Mouse (Mus musculus): ENCODE data around the gene Rock2.

GRCm38 (mm10) chr12:17001211-17001610, 106.5 kb downstream of the Rock2 start:
- TF ChIP-seq POLR2A (IDR thresholded peaks at IDR 0.05; ENCODE audit: borderline replicate concordance, control insufficient read depth, low read depth, low read length) (no peak), CTCF (IDR thresholded peaks at IDR 0.05; ENCODE audit: control insufficient read depth, insufficient read depth, low read length) (no peak)

Data from bone marrow, adult 2 months (tissue).